Mouse (Mus musculus): ENCODE measurements at regions not wholly inside any gene's neighbourhood (a gene's known extent, or its start where the extent isn't known, plus 50 kb on each side); places are given as distances from the start of the nearest gene placed in this dataset.
"Not testable (repeated sequence)": the region's sequence is repeated elsewhere in the genome, so short reads cannot be mapped to it uniquely, and the experiment has no call there.

- ATAC-seq (replicated peaks; ENCODE audit: insufficient number of reproducible peaks, low FRiP score, low TSS enrichment, poor library complexity, severe bottlenecking), result no peak
These were observed 190.4 kb downstream of the Unc5cl start for GRCm38 (mm10) chr17:48645056-48645455.

DNA sequence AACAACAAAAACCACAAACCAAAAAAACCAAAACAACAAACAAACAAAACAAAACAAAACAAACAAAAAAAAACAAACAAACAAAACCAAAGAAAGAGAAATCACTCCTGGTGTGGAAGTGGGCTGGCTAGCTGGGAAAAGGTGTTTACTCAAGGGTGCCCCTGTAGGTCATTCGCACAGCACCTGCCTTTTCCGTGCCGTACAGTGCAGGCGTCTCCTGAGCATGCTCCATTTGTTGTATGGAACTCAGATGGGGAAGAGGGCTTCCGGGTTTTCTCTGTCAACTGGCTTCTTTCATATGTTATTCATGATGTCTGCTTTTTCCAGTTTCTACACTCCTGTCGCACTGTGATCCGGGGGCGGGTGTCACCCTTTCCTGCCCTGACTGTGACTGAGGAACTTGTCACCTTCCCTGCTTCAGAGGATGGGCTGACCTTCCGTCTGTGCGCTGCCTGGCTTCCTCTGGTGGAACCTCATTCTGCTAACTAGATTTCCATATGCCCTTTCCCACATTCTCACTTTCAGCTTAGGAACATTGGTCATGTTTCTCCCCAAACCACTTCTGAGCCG, 192.0 kb downstream of the Unc5cl start:
- no peak for ATAC-seq (replicated peaks; ENCODE audit: insufficient number of reproducible peaks, low FRiP score, low TSS enrichment, poor library complexity, severe bottlenecking)

DNA sequence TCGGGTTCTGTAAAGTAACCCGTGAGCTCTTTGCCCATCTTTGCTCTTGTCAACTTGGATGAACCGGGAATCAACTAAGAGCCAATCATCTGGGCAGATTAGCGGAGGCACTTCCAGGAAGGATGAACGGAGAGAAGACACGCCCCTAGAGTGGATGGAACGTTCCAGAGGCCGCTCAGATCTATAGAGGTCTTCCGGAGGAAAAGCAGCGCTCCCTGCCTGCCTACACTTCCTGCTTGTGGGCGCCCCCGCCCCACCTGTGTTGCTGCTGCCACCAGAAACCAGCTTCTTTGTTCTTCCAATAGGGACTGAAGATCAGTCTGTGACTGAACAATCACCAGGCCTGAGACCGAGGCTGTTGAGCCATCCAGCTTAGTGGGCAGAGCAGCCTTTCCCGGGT, 192.7 kb downstream of the Unc5cl start:
- ATAC-seq (replicated peaks; ENCODE audit: insufficient number of reproducible peaks, low FRiP score, low TSS enrichment, poor library complexity, severe bottlenecking), result no peak

GRCm38 (mm10) chr17:48650556-48650955, 195.9 kb downstream of the Unc5cl start:
- no peak for ATAC-seq (replicated peaks; ENCODE audit: insufficient number of reproducible peaks, low FRiP score, low TSS enrichment, poor library complexity, severe bottlenecking)

DNA sequence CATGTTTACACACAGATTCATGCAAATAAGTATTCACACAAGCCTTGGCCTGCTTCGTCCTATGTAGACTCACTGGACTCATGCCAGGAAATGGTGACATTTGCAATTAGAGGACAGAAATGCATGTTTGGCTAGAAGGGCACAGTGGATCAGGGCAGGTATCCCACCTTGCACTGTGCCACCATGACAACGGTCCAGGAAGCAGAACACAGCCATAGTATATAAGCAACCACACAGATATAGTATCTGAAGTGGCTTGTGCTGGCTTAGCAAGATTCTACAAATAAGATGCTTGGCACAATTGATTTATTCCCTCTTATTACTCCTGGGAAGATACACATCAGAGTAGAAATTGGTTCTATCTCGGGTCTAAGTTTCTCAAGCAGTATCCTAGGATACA, 218.0 kb downstream of the Unc5cl start:
- ATAC-seq (replicated peaks; ENCODE audit: insufficient number of reproducible peaks, low FRiP score, low TSS enrichment, poor library complexity, severe bottlenecking), result no peak

GRCm38 (mm10) chr17:48678216-48678832, 223.6 kb downstream of the Unc5cl start:
- no peak for ATAC-seq (replicated peaks; ENCODE audit: insufficient number of reproducible peaks, low FRiP score, low TSS enrichment, poor library complexity, severe bottlenecking)

GRCm38 (mm10) chr17:48680331-48680730, 225.6 kb downstream of the Unc5cl start:
- ATAC-seq (replicated peaks; ENCODE audit: insufficient number of reproducible peaks, low FRiP score, low TSS enrichment, poor library complexity, severe bottlenecking), result no peak

GRCm38 (mm10) chr17:48688944-48689343, 234.2 kb downstream of the Unc5cl start:
- no peak for ATAC-seq (replicated peaks; ENCODE audit: insufficient number of reproducible peaks, low FRiP score, low TSS enrichment, poor library complexity, severe bottlenecking)

- no peak for ATAC-seq (replicated peaks; ENCODE audit: insufficient number of reproducible peaks, low FRiP score, low TSS enrichment, poor library complexity, severe bottlenecking)
These were observed 233.7 kb upstream of the Lrfn2 start for GRCm38 (mm10) chr17:48698456-48698855.

DNA sequence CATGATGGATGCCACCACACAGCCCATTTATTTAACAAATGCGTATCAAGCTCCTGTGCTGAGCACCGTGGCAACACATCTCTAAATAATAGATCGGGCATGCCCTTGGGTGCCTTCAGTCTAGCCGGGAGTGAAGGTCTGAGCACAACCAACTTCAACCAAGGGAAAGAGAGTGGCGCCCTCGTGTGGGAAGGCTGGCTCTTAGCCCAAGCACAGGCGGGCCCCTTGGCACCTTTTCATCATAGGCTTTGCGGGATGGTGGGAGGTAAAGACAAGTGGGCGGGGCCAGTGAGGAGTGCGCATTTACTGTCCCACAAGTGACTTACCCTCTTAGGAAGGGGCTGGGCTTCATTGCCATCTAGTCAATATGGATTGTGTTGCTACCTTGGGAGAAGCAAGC, 231.6 kb upstream of the Lrfn2 start:
- ATAC-seq (replicated peaks; ENCODE audit: insufficient number of reproducible peaks, low FRiP score, low TSS enrichment, poor library complexity, severe bottlenecking), result no peak

DNA sequence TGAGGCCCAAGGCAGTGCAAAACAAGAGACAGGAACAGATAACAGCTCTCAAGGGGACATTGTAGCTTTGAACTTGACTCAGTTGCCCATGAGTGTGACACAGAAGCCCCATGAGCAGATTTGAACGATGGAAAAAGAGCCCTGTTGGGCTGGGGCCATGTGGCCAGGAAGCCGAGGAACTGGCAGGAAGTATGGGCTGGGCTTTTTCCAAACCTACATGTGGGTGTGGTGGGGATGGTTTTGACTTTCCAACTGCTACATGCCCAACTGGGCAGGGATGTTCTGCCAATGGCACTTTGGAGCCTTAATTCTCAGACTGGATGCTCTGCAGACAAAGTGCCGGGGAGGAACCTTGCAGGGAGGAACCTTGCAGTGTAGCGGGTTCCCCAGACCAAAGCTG, 211.7 kb upstream of the Lrfn2 start:
- no peak for ATAC-seq (replicated peaks; ENCODE audit: insufficient number of reproducible peaks, low FRiP score, low TSS enrichment, poor library complexity, severe bottlenecking)

DNA sequence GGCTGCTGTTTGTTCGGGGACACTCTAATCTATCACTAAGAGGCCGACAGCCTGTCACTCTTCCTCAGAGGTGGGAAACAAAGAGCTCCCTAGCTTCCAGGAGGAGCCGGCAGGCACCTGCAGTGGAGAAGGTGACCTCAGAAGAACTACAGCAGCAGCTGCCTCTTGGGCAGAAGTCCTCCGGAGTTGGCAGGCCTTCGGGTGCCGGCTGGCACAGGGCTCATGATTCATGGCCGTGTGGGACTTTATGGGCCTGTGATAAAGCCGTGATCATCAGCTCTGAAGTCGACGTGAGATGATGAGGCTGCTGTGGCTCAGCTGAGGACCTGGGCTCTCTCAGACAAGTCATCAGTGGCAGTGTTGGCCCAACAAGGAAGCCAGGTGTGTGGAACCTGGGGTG, 208.9 kb upstream of the Lrfn2 start:
- ATAC-seq (replicated peaks; ENCODE audit: insufficient number of reproducible peaks, low FRiP score, low TSS enrichment, poor library complexity, severe bottlenecking), result no peak

DNA sequence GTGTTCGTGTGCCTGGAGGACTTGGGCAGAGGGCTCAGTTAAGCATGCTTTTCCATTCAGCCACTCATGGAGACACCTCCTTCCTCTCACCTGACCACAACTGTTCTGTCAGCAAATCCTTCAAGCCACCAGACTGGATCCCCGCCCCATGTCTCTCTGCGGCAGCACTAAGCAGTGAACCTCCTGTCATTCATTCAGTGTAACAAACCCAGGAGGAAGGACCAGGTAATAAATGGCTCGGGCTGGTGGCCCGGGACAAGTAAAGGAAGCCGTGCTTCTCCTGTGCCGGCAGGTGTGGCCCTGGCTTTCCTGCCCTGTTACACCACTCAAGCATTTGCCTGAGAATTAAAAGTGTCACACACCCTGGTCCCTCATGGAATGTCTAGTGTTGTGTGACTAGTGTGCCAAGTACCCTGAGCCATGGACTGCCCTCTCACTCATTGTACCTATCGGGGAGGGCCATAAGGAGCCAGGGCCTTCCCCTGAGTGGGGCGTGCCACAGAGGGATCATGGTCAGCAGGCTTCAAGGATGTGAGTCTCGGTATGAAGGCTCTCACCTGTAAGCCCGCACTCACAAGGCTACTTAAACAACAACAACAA, 207.6 kb upstream of the Lrfn2 start:
- ATAC-seq (replicated peaks; ENCODE audit: insufficient number of reproducible peaks, low FRiP score, low TSS enrichment, poor library complexity, severe bottlenecking), result no peak

- no peak for ATAC-seq (replicated peaks; ENCODE audit: insufficient number of reproducible peaks, low FRiP score, low TSS enrichment, poor library complexity, severe bottlenecking)
These were observed 205.7 kb upstream of the Lrfn2 start for GRCm38 (mm10) chr17:48726460-48726859.

DNA sequence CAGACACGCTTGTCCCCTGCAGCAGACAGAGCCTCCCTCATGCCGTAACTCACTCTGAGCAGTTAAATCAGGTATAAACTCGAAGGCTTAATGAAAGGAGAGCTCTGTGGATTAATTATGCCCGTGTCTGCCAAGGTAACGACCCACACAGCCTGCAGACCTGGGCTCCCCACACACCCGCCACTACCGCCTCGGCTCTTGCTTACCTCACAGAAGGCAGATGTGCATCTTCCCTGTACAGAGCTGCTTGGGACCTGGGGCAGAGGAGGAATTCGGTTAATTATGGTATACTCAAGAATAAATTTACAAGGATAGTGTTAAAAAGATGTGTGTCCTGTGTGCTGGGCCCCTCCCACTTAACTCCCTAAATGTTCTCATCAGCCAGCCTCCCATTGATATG, 198.4 kb upstream of the Lrfn2 start:
- ATAC-seq (replicated peaks; ENCODE audit: insufficient number of reproducible peaks, low FRiP score, low TSS enrichment, poor library complexity, severe bottlenecking), result no peak

- not testable (repeated sequence) for ATAC-seq (replicated peaks; ENCODE audit: insufficient number of reproducible peaks, low FRiP score, low TSS enrichment, poor library complexity, severe bottlenecking)
These were observed 195.0 kb upstream of the Lrfn2 start for GRCm38 (mm10) chr17:48737181-48737580.

DNA sequence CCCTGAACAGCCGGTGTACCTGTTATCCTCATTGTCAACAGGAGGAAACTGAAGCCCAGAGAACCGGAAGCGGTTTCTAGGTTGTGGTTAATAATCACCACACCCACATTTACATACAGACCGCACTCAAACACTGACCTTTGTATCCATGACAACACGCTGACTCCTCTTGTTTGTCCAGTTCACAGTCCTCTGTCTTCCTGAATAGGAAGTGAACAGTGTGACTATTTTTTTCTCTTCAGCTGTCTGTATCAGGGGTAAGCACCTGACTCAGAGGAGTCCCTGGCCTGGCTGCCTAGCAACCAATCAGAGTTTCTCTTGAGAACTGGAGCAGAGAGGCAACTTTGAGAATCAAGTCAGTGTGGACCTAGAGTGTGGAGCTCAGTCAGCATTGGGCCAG, 193.5 kb upstream of the Lrfn2 start:
- no peak for ATAC-seq (replicated peaks; ENCODE audit: insufficient number of reproducible peaks, low FRiP score, low TSS enrichment, poor library complexity, severe bottlenecking)

DNA sequence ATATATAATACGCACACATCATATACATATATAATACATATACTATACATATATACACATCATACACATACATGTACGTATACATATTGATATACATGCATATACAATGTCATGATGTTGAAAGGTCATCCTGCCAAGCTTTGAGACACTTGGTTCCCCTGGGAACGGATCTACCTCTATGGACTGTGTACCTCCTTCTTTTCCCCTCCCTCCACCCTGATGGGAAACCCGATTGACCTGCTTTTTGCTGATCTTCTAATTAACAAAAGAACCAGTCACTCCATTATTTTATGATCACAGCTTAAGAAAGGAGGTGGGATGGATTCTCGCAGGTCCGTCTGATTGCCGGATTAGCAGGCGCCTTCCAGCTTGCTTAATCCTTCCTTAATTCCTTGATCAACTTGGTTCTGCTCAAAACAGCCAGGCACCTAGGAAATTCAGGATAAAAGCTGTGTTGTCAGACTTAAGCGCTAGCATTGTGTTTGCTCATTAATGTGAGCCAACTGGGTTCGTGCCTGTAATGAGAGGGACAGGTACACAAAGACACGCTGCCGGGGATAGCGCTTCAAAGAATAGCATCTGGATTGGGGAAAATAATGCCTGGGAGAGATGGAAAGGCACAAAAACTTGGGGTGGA, 189.3 kb upstream of the Lrfn2 start:
- ATAC-seq (replicated peaks; ENCODE audit: insufficient number of reproducible peaks, low FRiP score, low TSS enrichment, poor library complexity, severe bottlenecking), result no peak

DNA sequence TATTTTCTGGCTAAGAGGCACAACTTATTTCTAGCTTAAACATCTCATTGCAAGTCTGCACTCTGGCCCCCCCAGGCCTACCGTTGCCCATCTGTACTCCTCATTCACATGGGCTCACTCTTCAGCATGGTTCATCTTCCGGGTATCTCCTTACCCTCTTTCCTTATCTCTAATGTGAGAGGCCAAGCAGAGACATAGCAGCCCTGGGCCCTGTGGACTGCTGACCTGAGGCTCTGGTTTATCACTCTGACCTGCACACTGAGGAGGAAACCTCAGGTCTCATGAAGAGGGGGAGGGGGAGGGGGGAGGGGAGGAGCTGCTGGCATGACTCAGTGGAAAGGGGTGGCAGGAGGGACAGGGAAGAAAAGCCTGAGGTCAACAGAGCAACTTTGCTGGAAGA, 162.1 kb upstream of the Lrfn2 start:
- no peak for ATAC-seq (replicated peaks; ENCODE audit: insufficient number of reproducible peaks, low FRiP score, low TSS enrichment, poor library complexity, severe bottlenecking)

DNA sequence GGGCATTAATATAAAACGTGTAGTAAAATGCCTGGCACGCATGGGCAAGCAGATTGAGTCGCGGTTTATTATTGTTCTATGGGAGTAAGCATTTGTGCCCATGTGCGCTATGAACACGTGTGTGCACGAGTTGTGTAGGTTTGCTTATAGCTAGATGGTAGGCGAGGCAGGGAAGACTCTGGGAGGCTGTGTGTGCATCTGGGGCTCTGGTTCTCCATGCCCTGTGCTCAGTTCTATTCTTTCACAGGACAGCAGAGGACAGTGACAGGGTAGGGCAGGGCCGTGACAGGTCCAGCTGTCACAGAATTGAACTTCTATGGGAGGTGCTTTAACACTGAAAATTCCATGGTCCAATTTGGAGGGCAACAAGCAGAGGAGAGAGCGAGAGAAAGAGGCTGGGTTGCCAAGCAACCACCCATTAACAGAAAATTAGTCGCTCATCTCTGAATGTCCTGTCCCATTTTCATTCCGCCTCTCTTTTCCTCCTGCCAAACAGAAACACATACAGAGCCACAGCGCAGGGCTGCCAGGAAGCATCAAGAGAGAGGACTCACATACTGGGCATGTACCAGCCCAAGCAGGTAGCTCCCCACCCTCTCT, 160.4 kb upstream of the Lrfn2 start:
- ATAC-seq (replicated peaks; ENCODE audit: insufficient number of reproducible peaks, low FRiP score, low TSS enrichment, poor library complexity, severe bottlenecking), result no peak
